Mouse (Mus musculus) right cerebral cortex, postnatal 14 days (tissue): ENCODE data around the gene Bcas3.

Experiments
- DNase-seq: peaks from one replicate; pipeline ENCODE4 v3.0.0; 2022

The Bcas3 gene

DNA sequence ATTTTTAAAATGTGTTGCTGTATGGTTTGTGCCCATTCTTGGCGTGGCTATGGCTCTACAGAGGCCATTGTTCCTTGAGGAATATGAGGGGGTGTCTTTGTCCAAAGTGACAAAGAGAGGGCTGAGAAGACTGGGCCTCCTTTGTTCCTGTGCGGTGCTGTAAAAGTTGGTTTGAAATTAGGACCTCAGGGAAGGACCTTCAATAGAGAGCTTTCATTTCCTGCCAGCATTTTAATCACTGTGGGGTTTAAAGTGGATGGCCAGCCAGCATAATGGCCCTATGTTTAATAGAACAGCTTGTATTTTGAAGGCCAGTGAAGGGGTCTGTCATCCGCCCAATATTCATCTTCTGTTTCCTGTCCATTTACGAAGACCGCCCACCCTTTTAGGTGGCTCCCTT is 325.7 kb downstream of the Bcas3 start:
- no peak for DNase-seq

GRCm38 (mm10) chr11:85681580-85682419 is 328.8 kb downstream of the Bcas3 start:
- DNase-seq: no peak

DNA sequence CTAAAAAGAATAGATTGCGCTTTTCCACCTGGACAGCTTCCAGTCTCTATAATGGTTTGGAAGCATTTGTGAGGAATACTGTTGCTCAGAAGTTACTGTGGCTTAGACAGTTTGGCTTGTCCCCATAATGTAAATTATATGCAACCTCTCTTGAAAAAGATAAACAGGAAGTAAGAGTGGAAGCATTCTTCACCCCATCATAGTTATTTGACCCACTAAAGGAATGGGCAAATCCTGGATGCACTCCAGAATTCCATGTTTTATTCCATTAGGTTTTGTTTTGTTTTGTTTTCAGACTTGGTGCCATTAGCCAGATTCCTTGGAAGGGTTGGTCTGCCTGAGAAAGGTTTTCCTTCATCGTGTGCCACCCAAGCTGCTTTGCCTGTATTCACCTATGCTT is 332.0 kb downstream of the Bcas3 start:
- no peak for DNase-seq

- DNase-seq: no peak
Observed at GRCm38 (mm10) chr11:85687816-85688439, 335.0 kb downstream of the Bcas3 start.

DNA sequence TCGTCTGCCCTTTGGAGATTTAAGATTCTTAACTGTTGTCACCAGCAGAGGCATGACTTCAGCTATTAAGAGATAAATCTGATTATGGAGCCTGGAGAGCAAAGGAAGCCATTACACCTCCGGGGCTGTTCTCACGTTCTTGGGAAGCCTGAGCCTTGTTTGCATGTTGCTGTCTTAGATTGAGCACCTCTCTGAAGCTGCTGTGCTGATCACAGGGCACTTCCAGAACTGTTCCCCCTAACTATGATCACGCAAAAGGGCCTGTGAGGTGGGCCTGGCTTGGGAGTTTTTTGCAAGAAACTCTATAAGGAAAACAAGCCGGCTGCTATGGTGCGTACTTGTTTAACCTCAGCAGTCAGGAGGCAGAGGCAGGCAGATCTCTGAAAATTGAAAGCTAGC is 335.5 kb downstream of the Bcas3 start:
- no peak for DNase-seq

DNA sequence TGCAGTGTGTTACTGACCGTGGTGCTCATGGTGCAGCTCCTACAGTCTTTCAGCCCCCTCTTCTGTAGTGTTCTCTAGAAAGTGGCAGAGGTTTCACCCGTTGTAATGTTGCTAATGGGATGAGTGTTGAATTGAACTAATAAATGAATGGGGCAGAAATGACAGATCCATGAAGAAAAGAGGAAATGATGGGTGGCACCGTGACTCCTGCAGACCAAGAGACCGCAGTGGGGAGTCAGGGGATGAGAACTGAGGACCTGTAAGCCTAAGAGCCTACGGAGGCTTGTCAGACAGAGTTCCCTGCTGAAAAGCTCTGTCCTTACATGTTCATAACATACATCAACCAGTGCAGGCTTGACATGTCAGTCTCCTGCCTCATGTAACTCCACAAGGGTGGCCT is 336.3 kb downstream of the Bcas3 start:
- DNase-seq: no peak

DNA sequence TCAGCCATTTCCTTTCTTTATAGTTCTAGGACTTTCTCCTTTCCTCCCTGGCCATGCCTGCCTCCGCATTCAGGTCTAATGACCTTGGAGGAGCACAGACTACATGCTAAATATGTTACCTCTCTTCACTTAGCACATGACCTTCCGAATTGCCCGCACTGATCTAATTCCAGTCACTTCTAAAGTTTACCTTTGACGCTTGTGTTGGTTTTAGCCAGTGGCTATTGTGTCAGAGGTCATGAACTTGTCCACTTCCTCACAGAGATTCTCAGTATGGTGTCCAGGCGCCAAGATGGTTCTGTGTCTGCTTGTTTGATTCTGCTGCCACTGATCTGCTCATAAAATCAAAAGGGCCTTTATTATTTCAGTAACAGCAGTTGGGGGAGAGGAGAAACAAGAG is 338.3 kb downstream of the Bcas3 start:
- DNase-seq: no peak

GRCm38 (mm10) chr11:85695614-85696263 is 342.8 kb downstream of the Bcas3 start:
- no peak for DNase-seq

DNA sequence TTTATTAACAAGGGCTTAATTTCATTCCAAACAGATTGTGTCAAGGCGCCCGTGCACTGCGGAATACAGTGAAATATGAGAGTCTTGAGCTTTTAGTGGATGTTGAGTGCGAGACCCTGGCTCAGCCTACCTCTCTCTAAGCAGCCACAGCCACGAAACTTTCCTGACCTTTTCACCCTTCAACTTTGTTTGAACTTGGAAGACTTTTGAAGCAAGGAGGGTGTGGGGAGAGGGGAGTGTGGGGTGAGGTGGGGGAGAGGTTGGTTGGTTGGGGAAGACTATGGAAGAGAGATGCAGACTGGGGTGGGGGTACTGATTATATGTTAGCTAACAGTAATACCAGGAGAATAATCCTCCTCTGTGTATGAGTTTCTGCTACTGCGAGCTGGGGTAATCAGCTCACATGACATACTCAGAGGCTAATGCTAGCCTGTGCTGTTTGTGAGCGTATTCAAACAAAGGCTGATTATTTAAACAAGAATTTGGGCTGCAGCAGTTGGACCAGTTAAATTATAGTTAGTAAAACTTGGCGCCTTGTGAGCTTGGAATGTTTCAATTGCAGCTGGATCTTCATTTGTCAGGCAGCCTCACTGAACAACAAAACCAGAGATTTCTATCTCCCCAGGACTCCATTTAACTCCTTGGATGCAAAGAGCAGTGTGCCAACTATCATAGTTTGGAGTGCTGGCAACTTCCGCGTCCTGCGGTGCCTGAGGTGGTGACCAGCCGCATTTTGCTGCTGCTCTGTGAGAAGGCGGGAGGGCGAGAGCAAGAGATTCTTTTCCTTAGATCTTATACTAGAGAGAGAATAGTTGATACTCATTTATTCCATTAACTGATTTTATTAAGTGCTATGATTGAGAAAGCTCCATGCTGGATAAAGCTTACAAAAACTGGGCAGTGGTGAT is 343.8 kb downstream of the Bcas3 start:
- no peak for DNase-seq

DNA sequence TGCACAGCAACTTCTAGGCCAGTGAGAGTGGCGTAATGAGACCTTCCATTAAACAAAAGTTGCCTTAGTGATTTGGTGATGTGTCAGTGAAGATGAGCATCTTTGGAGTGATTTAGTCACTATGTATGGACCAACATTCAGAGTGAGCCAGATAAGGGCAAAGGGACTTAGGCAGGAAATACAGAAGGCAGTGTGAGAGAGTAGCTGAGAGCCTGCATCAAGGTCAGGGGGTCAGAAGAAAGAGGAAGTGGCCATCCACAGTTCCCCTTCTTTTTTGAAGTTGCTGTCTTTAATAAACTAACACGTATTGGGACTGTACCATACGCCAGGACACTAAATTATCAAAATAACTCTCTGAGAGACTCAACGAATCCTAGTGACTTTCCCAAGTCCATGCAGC is 344.5 kb downstream of the Bcas3 start:
- no peak for DNase-seq

- no peak for DNase-seq
Observed at GRCm38 (mm10) chr11:85698242-85698641, 345.3 kb downstream of the Bcas3 start.

DNA sequence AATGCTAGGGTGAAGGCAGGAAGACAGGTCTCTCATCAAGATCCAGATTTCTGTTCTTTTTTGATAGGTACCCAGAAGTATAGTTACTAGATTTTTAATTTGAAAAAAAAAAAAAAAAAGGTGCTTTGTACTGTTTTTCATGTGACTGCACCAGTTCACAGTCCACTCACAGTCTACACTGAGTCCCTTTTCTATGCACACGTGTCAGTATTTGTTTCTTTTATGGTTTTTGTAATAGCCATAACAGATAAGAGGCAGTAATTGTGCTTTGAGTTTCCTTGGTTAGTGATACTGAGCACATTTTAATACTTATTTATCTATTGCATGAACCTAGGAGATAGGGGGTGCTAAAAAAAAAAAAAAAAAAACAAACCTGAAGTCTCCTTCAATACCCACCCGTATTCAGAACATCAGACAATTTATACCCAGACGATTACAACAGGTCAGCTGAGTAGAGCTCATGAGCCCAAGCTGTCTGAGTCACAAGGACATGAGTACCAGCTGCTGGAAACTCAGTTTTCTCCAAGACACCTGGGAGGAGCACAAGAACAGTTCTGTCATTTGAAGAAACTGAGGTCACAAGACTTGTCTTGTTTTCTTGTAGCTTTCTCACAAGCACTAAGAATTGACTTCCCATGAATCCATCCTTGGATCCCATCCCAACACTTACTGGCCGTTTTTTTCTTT is 351.2 kb downstream of the Bcas3 start:
- DNase-seq: no peak

DNA sequence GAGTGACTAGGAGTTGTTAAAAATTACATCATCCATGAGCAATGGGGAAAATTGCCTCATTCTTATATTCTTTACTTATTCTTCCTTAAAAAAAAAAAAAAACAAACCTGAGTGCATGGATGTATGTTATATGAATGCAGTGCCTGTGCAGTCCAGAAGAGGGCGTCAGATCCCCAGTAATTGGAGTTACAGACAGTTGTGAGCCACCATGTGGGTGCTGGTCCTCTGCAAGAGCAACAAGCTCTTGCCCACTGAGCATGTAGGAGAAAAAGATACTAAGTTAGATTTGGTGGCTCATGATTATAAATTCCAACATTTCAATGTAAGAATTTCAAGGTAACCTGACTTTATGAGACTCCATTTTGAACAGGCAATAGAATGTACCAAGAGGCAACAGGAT is 353.7 kb downstream of the Bcas3 start:
- DNase-seq: no peak

- no peak for DNase-seq
Observed at GRCm38 (mm10) chr11:85707496-85707895, 354.5 kb downstream of the Bcas3 start.

DNA sequence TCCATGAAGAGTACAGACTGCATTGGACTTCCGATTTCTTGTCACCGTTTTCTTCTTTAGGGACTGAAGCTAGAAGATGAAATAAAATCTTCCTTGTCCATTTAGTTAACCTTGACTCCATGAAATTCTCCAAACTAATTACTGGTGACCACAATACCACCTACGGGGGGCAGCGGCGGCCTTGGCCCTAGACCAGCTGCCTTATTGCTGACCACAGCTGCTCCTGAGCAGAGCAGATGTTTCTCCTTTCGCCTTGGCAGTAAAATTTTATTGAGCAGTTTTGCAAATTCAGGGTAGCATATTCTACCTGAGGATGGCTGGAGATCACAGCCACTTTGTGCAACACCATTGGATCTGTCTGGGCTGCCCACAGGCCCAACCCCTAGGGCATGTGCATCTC is 356.2 kb downstream of the Bcas3 start:
- no peak for DNase-seq

DNA sequence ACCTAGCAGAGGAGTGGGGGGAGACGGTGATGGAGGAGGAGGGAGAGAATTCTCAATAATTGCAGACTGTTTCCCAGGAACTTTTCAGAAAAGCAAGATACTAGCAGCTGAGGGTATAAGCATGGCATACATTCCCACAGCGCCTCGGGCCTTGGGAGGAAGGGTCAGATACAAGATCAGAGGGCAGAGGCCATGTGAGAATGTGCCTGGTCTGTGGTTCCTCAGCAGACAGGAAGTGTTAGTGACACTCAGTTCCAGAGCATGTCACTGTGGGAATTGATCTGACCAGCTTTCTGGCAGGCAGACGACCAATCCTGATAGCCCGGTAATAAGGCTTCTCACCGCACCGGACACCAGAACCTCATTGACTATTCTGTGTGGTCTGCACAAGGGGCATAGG is 357.2 kb downstream of the Bcas3 start:
- no peak for DNase-seq

- DNase-seq: no peak
Observed at GRCm38 (mm10) chr11:85712026-85712804, 359.2 kb downstream of the Bcas3 start.

DNA sequence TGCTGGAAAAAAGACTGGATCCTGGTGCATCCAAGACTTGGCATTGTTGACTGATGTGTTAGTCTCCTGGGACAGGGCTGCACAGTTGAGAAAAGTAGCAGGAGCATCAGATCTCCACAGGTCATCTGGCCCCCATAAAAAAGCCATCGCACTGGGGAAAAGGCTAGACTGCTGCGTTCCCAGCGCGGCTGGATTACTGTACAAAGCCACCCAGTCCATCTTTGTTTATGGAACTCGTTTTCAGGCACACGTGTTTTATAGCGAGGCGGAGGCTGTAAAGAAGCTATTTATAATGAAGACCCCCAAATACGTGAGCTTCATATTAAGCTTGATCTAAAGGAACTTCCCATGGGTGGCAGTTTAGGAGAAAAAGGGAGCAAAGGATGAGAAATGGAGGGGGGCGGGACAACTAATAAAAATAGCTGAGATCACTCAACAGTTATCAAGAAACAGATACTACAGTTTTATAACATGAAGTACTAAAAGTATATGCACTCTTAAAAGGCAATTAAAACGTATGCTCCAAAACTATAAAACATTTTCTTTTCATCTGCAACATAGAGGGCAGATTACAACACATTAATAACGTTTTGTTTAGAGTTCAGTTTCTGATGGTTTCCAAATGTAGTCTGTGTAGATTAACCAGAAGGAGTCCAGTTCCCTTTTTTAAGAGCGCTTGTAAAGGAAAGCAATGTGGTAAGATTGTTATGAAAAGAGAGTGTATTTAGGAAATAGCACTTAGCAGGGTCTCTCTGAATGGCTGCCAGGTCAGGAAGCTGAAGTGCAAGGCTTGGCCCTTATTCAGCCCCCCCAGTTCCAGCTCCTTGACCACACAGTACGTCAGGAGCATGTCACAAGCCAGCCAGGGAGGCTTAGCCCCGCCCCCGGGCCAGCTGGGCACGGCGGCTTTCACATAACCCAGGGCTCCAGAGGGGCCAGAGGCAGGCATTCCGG is 360.2 kb downstream of the Bcas3 start:
- peak; percentile 23 for DNase-seq

DNA sequence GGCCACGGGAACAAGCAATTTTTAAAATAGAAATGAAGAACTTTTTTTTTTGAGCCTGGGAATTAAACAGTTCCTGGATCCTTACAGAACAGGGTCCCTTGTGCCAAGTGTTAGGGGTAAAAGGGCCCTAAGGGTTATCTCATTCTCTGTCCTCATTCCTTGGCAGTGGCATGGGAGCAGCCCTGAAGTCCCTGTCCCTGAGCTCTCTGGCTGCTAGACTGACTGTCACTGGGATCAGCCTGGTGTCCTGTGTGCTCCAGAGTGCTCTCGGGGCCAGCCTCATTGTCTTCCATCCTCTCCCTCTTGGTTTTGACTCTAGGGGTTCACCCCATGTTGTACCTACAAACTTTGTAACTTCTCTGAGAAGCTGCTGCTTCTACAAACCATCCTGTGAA is 360.8 kb downstream of the Bcas3 start:
- no peak for DNase-seq

DNA sequence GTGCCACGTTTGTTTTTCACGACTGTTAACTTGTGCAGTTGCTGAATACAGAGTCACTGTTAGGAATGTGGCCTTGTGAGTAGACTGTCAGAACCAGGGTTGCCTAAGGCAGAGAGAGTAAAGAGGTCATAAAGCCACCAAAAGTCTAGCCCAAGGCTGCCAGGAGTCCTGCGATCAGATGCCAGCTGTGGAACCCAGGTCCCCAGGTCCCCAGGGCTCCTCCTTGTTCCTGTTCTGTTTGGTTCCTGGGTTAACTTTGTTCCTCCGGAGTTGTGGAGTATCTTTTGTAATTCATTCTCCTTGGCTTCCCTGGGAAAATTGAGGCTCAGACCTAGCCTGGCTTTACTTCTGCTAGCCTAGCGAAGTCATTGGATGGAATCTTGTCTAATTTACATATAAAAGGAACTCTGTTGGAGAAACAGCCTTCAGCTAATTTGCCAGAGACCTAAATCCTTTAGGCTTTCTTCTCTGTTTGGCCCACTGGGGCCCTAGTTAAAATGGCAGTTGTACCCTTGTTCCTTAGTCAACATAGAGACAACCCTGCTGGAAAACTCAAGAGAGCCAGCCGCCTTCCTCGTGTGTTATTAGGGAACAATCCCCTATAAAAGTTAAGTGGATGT is 361.5 kb downstream of the Bcas3 start:
- no peak for DNase-seq
